Mouse (Mus musculus) cerebellum, postnatal 10 days (tissue): ENCODE results near the gene Pmpcb.
A peak's percentile ranks its signal among the peaks of the same experiment; 100 is the strongest.

Source experiments
- DNase-seq, 2 experiments: peaks; one replicate each; pipeline ENCODE4 v3.0.0; 2021; ENCODE audit warnings: mixed read lengths in 2 of 2

Gene Pmpcb

DNA sequence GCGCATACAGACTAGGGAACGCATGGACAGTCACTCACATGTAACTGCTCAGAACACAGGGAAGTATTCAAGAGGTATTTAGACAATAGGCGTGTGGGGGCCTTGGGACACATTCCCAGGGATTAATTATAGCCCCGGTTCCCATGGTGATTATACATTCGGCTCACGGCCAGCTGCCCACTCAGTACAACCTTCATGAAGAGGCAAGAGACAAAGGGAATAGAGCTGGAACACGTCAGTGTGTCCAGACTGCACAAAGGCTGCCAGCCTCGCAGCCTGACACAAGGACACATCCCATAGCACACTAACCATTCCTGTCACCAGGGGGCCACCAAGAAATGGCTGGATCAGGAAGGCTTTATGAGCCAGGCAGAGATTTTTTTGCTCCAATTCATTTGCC lies 4.0 kb upstream of the Pmpcb start:
- DNase-seq, result peak; percentile 89 to 91

DNA sequence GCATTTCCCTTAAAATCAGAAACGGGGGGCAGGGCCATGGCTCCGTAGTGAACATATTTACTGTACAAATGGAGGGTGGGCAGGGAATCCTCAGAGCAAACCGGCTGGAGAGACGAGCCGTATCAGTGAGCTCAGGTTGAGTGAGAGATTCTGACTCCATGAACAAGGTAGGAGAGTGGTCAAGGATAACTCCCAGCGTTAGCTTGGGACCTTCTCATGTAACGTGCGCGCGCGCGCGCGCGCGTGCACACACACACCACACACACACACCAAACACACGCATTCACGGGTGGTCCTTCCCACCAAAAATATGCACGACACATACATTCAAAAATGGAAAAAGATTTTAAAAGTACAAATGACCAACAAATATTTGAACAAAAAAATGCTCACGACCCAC lies 1.8 kb upstream of the Pmpcb start:
- DNase-seq, result no peak

DNA sequence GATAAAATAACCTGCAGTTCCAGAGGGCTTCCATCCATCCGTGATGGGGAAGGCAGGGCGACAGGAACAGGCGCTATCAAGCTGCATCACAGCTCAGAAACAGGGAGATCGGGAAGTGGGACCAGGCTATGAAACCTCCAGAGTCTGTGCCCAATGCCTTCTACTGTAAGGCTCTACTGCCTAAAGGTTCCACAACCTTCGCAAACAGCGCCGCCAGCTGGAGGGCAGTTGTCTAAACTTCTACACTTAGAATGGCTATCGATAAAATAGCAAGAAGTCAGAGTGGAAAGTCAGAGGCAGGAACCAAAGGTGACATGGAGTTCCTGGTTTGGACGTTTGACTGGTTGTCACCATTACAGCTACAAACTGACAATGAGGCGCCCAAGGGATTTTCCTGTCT lies 1.4 kb upstream of the Pmpcb start:
- DNase-seq, result peak; percentile 82 to 83

DNA sequence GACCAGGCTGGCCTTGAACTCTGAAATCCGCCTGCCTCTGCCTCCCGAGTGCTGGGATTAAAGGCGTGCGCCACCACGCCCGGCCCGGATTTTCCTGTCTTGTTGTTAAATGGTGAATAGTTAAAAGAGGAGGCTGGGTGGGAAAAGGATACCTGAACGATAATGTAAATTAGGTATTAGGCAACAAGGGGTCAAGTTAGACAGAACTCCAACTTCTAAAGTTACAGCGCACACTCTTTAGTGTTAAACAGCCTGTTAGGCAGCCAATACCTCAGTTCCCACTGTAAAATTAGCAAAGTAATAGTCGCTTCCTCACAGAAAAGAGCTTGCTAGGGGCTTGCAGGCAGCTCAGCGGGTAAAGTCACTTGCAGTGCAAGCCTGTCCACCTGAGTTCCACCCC lies 895 bp upstream of the Pmpcb start:
- DNase-seq, result no peak

DNA sequence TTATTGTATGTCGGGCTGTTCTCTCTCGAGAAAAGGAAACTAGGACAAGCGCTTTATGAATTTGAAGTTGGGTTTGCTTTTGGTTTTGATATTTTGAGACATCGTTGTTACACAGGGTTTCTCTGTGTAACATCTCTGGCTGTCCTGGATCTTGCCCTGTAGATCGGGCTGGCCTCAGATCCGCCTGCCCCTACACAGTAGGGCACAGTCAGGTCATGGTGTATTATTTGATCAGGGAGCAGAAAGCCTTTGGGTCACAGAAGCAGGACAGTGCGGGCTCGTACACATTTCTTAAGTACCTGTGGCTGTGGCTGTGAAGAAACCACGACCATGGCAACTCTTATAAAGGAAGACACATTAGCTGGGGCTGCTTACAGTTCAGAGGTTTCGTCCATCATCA lies 679 bp downstream of the Pmpcb start:
- DNase-seq, result no peak

DNA sequence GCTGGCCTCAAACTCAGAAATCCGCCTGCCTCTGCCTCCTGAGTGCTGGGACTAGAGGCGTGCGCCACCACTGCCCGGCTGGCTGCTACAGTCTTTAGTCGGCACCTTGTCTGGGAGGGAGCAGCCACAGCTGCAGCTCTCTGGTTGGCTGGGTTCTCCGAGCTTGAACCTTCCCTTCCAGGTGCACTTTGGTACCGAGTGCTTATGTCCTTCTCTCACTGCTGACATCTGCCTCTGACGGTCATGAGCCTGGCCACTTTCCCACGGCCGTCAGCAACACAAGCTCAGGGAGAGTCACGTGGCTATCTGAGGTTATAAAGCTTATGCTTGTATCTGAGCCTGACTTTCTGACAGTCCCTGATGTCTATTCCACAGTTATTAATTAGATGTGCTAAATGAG lies 2.2 kb downstream of the Pmpcb start:
- DNase-seq, result no peak

DNA sequence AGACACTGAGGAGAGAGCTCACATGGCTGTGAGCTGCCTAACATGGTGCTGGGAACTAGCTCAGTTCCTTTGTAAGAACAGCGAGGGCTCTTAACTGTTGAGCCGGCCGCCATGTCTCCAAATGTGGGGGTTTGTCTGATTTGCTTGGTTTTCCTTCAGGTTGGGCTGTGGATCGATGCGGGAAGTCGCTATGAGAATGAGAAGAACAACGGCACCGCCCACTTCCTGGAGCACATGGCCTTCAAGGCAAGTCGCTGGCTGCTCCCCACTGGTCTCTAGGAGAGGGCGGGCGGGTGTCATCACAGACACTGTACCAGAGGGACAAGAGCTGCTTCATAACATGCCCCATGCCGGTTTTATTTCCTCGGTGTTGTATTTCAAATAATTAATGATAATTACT lies 2.9 kb downstream of the Pmpcb start:
- no peak for DNase-seq

DNA sequence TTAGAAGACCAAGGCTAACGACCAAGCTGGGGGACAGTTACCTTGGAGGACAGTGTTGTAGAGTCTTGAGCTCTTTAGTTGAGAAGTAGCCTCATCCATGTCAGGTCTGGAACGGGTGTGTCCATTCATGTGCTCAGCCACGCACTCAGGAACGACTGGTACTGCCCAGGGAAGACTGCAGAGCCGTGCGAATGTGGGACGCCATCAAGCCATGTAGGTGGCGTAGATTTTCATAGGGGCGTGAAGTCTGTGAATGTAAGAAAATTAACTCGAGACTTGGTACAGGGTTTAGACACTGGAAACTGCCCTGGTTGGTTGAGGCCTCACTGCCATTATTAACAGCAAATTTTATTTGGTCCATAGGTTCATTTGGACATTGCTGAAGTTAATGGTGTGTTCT lies 6.7 kb downstream of the Pmpcb start:
- DNase-seq, result no peak

DNA sequence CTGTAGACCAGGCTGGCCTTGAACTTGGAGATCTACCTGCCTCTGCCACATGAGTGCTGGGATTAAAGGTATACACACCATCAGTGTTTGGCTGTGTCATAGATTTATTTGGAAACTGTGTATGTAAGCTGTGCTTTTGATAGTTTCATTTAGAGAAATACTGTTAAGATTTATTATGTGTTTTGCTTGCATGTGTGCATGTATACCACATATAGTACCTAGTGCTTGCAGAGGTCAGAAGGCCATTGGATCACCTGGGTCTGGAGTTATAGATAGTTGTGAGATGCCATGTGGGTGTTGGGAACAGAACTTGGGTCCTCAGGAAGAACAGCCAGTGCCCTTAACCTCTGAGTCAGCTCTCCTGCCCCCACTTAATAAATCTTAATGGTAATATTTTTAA lies 7.7 kb downstream of the Pmpcb start:
- no peak for DNase-seq

DNA sequence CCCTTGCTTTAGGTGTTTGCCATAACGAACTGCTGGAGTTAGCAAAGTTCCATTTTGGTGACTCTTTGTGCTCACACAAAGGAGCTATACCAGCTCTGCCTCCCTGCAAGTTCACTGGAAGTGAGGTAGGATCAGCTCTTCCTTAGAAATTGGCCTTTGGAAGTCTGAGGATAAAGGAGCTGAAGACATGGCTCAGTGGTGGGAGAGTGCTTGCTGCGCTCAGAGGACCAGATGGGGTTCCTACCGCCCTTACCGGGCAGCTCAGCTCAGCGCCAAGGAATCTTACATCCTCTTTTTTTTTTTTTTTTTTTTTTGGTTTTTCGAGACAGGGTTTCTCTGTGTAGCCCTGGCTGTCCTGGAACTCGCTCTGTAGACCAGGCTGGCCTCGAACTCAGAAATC lies 9.0 kb downstream of the Pmpcb start:
- no peak for DNase-seq

DNA sequence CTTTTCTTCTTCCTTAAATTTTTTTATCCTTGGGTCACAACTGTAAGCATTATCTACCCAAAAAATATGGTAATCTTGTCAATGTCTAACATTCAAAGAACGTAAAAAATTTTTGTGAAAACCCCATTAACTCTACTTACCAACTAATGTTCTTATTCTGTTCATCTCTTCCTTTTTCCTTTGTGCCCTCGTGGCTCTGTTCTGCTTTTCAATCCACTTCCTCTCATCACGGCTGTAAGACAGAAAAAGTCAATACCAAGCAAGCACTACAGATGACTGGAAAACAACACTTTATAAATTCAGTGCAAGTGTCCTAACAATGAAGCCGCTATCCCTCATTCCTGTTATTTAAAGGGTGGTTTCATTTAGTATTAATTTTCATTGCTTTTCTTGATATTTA lies 31.6 kb downstream of the Pmpcb start:
- no peak for DNase-seq

DNA sequence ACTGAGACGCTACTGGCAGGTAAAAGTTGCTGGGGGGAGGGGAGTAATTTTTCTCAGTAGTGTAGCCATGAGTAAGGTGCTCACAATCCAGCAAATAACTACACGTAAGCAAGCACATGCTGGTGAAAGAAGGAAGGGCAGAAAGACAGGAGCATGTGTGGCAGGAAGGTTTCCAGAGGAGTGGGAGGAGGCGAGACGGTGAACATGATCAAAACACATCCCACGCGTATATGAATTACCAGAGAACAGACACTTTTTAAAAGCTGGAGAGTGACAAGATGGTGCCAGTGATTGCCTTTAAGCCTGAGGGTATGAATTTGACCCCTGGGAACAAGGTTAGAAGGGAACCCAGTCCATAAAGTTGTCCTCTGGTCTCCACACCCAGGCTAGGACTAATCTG lies 32.9 kb downstream of the Pmpcb start:
- no peak for DNase-seq

DNA sequence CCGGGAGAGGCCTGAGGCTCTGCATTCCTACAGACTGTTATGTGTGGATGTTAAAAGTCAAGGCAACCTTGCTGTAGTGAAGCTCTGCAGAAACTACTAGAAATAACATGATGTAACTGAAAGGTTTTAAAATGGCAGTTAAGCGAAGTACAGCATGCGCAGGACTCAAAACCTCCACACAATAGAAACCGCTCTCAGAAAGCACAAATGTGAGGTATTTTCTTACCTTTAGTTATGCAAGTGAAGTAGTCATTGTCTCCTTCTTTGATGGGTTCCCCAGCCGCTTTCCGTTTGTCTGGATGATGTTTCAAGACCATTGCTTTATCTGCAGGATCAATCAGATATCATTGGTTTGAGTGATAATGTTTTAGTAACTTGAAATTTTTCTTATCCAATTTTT lies 39.5 kb downstream of the Pmpcb start:
- DNase-seq, result no peak

DNA sequence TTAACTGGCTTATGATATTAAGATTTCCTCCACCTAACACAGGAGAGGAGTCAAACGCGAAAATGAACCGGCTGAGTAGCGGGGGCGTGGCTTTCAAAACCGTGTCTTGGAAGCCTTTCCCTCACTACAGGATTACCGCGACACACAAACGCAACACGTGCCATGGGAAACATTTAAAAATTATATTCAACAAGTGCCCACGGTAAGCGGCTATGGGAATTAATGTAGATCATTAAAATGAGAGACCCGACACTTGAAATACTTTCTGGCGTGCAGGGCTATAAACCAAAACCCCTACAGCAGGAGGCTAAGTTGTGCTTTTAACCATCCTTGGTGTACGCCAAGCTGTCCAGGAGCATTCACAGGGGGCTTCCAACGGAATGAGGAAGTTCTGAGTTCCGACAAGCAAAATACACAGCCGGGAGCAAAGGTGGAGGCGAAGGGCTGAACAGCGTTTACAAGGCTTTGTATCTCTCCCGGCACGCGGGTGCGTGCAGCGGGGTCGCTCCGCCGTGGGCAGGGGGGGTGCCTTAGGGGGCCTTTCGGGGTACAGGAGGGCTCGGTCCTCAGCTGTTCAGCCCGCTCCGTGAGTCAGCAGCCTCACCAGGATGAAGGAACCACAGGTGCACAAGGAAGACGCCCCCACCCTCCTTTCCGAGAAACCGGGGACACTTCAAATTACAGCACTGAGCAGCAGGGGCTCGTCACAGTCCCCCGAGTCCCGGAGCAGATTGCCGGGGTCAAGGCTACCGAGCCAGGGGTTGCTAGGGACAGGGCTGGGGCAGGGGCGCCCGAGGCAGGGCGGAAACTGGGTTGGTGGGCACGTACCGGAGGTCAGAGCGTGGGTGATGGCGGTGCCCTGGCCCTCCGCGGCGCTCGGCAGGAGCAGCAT lies 47.5 kb downstream of the Pmpcb start:
- DNase-seq, result peak; percentile 12 to 26

DNA sequence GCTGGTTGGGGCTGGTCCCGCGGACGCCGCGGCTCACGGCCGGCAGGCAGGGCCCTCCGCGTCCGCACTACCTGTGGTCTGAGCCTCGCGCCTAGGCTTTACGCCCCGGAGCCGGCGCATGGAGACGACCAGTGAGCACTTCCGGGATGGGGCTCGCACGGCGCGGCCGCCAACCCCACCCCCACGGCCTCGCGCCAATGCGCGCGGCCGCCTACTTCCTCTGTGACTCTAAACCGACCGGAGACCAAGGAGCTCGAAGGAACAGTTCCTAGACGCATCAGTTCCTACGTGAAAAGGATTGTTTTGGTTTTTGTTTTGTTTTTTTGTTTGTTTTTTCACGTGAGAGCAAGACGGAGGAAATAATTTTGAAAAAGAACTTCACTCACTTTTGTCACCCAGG lies 48.1 kb downstream of the Pmpcb start, which contains the start of the genes Dnajc2 and Psmc2:
TSS of gene Dnajc2 (minus strand) at position 199 of the 400 bp plus-strand sequence.
TSS of gene Psmc2 (plus strand) at position 231 of the 400 bp plus-strand sequence.
- DNase-seq, result peak; percentile 95 to 96

DNA sequence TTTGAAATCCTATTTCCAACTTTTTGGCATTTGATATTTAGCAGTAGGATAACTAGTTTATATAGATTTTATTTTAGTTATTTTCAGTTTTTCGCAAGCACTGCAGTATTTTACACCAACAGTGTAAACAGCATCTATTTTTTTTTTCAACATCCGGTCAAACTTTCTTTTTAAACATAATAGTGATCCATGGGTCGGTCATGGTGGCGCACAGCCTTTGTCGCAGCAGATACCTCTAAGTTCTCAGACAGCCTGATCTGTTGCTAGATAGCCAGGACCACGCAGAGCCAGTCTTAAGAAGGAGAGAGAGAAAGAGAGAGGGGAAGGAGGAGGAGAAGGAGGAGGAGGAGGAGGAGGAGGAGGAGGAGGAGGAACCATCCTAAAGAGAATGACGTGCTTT lies 48.8 kb downstream of the Pmpcb start:
- peak in 1 of 2 experiments; percentile 8 for DNase-seq

DNA sequence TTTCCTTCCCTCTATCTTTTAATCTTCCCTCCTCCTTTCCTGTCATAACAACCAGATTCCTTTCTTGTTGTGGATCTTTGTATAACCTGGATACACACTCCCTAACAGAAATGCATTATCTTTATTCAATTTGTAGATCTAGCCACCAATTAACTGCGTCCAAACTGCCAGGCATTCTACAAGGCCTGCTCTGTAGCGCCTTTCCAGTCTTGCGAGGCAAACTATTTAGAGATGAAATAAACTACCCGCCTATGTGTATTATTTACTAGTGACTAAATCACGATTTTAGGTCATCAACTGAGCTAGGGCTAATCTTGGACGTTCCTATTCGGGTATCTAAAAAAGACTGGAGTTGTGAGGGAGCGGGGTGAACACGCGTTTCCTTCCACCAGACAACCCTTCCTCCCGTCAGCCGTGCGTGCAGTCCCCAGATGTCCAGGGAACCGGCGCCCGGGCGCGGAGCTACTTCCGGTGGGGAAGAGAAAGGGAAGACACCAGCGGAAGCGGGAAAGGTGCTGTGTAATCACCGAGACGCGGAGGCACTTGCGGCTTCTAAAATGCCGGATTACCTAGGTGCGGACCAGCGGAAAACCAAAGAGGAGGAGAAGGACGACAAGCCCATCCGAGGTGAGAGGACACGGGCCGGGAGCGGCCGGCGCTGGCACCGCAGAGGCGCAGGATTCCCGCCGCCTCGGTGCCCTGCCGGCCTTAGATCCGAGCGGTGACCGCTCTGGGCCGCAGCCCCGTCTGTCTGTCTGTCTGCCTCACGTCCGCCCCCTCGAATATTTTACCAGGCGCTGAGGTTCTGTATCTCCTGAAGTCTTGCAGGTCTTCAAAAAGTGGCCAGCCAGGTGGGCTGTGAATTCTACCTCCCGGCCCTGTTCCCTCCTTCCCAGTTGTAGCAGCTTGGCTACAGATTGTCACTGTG lies 49.6 kb downstream of the Pmpcb start:
- peak; percentile 96 to 97 for DNase-seq

DNA sequence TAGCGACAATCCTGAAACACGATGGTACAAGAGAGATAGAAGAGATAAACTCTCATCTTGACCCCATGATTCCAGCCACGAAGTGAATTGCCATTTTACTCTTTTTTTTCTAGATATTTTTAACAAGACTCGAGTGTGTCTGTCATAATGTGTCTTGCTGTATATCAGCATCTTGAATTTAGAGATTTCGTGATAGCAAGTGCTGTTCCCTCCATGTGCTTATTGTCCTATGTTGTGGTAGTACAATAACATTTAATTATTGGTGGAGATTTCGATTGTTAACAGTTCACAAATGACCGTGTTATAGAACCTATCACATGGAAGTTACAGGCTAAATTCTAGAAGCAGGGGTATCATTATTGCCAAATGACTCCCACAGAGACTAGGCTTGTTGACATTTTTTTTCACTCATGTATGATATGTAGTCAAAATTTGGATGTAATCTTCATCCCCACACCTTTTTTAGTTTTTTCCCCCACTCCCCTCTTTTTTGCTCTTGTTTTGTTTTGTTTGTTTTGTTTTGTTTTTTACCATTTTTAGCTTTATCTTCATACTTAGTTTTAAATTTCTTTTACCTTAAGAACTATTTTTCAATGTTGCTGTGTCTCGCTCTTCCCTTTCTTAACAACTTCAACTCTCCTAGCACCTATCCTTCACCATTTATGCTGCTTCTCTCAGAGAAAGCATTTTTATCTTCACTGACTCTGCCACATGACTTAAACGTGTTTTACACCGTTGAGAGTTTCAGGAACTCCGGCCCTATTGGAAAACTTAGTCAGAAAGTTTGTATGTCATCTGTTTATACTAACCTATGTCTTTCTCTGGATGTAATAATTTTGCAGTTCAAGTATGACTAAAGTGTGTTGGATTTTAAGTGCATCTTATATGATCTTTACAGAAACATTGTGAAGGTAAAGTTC lies 50.5 kb downstream of the Pmpcb start:
- no peak for DNase-seq

DNA sequence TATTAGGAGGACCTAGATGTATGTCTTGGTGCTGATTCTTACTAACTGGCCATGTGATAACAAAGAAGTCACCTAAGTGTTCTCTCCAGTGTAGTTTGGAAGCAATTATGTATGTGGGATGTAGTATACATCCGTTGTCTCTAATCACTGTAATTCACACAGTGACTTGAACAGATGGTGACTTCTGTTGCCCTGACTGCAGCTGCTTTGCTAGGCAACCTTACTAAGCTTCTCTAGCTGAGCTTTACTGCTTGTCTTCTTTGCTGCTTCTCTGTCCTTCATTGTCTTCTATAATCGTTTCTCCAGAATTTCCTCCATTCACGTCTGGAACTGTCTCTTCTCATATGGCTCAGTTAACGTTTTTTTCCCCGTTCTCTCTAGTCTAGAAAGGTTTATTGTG lies 52.1 kb downstream of the Pmpcb start:
- no peak for DNase-seq

DNA sequence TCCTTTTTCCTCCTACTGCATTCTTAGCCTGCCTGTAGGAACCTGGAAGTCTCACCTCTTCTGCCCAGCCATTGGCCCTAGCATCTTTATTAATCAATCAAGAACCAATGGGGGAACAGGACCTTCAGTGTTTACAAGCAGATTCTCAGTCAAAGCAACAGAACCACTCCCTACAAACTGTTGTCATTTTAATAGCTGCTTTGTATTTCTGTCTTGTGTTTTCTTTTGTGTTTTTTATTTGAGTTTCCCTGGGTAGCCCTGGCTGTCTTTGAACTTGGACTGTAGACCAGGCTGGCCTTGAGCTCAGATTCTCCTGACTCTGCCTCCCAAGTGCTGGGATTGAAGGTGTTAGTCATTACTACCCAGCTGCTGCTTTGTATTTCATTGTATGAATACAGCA lies 55.2 kb downstream of the Pmpcb start:
- DNase-seq, result no peak

DNA sequence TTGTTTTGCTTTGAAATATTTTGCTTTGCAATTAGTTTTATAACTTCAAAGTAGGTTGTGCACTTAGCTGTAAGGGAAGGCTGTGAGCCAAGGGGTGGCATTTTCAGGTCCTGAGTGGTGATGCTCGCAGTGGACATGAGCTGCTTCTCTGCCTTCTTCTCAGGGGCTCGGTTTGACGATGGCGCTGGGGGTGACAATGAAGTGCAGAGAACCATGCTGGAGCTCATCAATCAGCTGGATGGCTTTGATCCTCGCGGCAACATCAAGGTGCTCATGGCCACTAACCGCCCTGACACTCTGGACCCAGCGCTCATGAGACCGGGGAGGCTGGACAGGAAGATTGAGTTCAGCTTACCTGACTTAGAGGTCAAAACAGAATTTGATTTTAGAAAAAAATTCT lies 66.0 kb downstream of the Pmpcb start:
- DNase-seq, result no peak

DNA sequence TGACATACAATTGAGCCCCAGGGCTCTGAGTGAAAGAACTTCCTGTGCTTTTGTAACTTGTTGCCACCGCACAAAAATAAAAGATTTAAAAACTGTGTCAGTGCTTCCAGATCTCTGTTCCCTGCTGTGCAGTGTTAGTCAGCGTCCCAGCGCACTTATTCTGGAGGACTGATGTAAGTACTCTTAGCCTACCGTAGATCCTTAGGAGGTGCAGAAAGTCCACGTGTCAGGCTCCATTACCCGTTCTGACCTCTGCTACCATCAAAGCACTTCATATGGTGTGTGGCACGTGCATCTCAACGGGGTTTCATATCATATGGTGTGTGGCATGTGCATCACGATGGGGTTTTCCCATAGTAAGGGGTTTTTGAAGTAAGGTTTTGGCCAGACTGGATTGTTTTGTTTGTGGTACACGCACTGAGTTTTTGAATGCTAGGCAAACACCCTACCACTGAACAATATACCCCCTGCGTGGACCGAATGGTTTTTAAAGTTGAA lies 66.8 kb downstream of the Pmpcb start:
- no peak for DNase-seq
